Mouse (Mus musculus): ENCODE measurements around the gene Vpreb2.

GRCm38 (mm10) chr16:17987703-17988102, 7.5 kb downstream of the Vpreb2 start:
- TF ChIP-seq POLR2A (IDR thresholded peaks at IDR 0.05; ENCODE audit: low read depth, low read length) (no peak), CTCF (conservative IDR thresholded peaks at IDR 0.05; ENCODE audit: insufficient read depth, insufficient read length, low read depth, low read length) (no peak)

Measured in kidney, adult 2 months (tissue).